Mouse (Mus musculus) neural tube, embryonic 15.5 days (tissue): ENCODE results near the gene Tubg2. TPM values are rescaled to one million over a fixed set of nuclear protein-coding genes. Genes with fewer than 3 reads are reported as not detected.

ENCODE experiments used
- ATAC-seq: fragments of 200-750 bp; cut with Nextera tagmentation; 2 replicates; pipeline ENCODE4 v1.8.0; 2017; ENCODE audit warnings: mild to moderate bottlenecking, moderate TSS enrichment, moderate library complexity; ENCODE audit not compliant: low FRiP score
- H3K27ac ChIP-seq: fragments of 300-500 bp; sonication (generic); replicated peaks from 2 replicates; pipeline ENCODE4 v1.5.1; 2015; ENCODE audit warnings: mild to moderate bottlenecking, inconsistent platforms
- H3K27me3 ChIP-seq: fragments of 300-500 bp; sonication (generic); replicated peaks from 2 replicates; pipeline ENCODE4 v1.6.1; 2015; ENCODE audit warnings: inconsistent platforms
- H3K36me3 ChIP-seq: fragments of 300-500 bp; sonication (generic); 2 replicates; pipeline ENCODE4 v1.6.1; 2015; ENCODE audit warnings: inconsistent platforms
- H3K4me1 ChIP-seq: fragments of 300-500 bp; sonication (generic); 2 replicates; pipeline ENCODE4 v1.6.1; 2015; ENCODE audit warnings: inconsistent platforms
- H3K4me2 ChIP-seq: fragments of 300-500 bp; sonication (generic); 2 replicates; pipeline ENCODE4 v1.6.1; 2015; ENCODE audit warnings: inconsistent platforms, mild to moderate bottlenecking, moderate library complexity
- H3K4me3 ChIP-seq: fragments of 300-500 bp; sonication (generic); replicated peaks from 2 replicates; pipeline ENCODE4 v1.5.1; 2015; ENCODE audit warnings: mild to moderate bottlenecking, inconsistent platforms
- H3K9ac ChIP-seq: fragments of 300-500 bp; sonication (generic); replicated peaks from 2 replicates; pipeline ENCODE4 v1.6.1; 2015; ENCODE audit warnings: mild to moderate bottlenecking, inconsistent platforms
- H3K9me3 ChIP-seq: fragments of 300-500 bp; sonication (generic); replicated peaks from 2 replicates; pipeline ENCODE4 v1.6.1; 2016; ENCODE audit warnings: inconsistent platforms
- WGBS: fragments of 180-500 bp; shearing (Covaris S2); methylation state at CpG from one replicate; pipeline ENCODE4 v1.1.7; 2015; ENCODE audit warnings: mixed read lengths; 5-methylcytosine and 5-hydroxymethylcytosine counted together
- microRNA-seq: library from miRNA; unstranded; fragments of <30 nt; microRNA quantifications from one replicate; pipeline ENCODE4, GENCODE M21; 2017
- polyA plus RNA-seq: library from polyadenylated mRNA; unstranded; fragments of >200 nt; fragmentation: Nextera tagmentation; extraction: Ambion mirVana; gene quantifications from 2 replicates; pipeline ENCODE4 v1.2.1, GENCODE M21; 2015

Tubg2 gene
- polyA plus RNA-seq, 1 experiment from 2014 or later: 60.7 TPM

GRCm38 (mm10) chr11:101192646-101193045 is 36.9 kb downstream of the Tubg2 start:
- H3K9ac ChIP-seq: no peak overlapping the region
- WGBS: 87% methylated on average over 6 of the region's 6 CpGs
- peaks cover 43% of the 10 kb centered on the region for H3K36me3 ChIP-seq
- H3K4me3 ChIP-seq: no peak overlapping the region
- H3K4me1 ChIP-seq: peaks cover 34% of the 10 kb centered on the region
- no peaks in the 10 kb centered on the region for H3K9me3 ChIP-seq
- H3K27me3 ChIP-seq: no peaks in the 10 kb centered on the region
- H3K27ac ChIP-seq: no peak overlapping the region
- no peak for ATAC-seq
- no peak overlapping the region for H3K4me2 ChIP-seq

- Histone ChIP-seq H3K4me1 (peaks cover 34% of the 10 kb centered on the region), H3K36me3 (peaks cover 45% of the 10 kb centered on the region), H3K4me2 (no peak overlapping the region), H3K4me3 (no peak overlapping the region), H3K27me3 (no peaks in the 10 kb centered on the region), H3K9me3 (no peaks in the 10 kb centered on the region), H3K27ac (no peak overlapping the region), H3K9ac (no peak overlapping the region)
- no peak for ATAC-seq
- 83% methylated on average over 7 of the region's 7 CpGs for WGBS
Measured at GRCm38 (mm10) chr11:101193076-101193475, 37.4 kb downstream of the Tubg2 start.

- Histone ChIP-seq H3K4me2 (no peak overlapping the region), H3K36me3 (peaks cover 53% of the 10 kb centered on the region), H3K27ac (no peak overlapping the region), H3K4me1 (peaks cover 28% of the 10 kb centered on the region), H3K4me3 (no peak overlapping the region), H3K9me3 (no peaks in the 10 kb centered on the region), H3K9ac (no peak overlapping the region), H3K27me3 (no peaks in the 10 kb centered on the region)
- ATAC-seq: no peak
- WGBS: 85% methylated on average over 5 of the region's 5 CpGs
Measured at GRCm38 (mm10) chr11:101194137-101194536, 38.4 kb downstream of the Tubg2 start.

- no peak overlapping the region for H3K9ac ChIP-seq
- H3K4me1 ChIP-seq: peaks cover 23% of the 10 kb centered on the region
- H3K36me3 ChIP-seq: peaks cover 59% of the 10 kb centered on the region
- H3K27ac ChIP-seq: no peak overlapping the region
- no peak overlapping the region for H3K4me2 ChIP-seq
- no peak for ATAC-seq
- no peak overlapping the region for H3K4me3 ChIP-seq
- H3K27me3 ChIP-seq: no peaks in the 10 kb centered on the region
- no peaks in the 10 kb centered on the region for H3K9me3 ChIP-seq
- 91% methylated on average over 6 of the region's 6 CpGs for WGBS
Measured at GRCm38 (mm10) chr11:101194643-101195042, 38.9 kb downstream of the Tubg2 start.

GRCm38 (mm10) chr11:101195101-101195500 is 39.4 kb downstream of the Tubg2 start:
- H3K27ac ChIP-seq: no peak overlapping the region
- no peak overlapping the region for H3K4me2 ChIP-seq
- no peaks in the 10 kb centered on the region for H3K9me3 ChIP-seq
- H3K4me1 ChIP-seq: peaks cover 19% of the 10 kb centered on the region
- 86% methylated on average over 1 of the region's 1 CpGs for WGBS
- H3K4me3 ChIP-seq: no peak overlapping the region
- no peaks in the 10 kb centered on the region for H3K27me3 ChIP-seq
- no peak overlapping the region for H3K9ac ChIP-seq
- no peak for ATAC-seq
- H3K36me3 ChIP-seq: peaks cover 62% of the 10 kb centered on the region

GRCm38 (mm10) chr11:101195571-101195970 is 39.9 kb downstream of the Tubg2 start:
- Histone ChIP-seq H3K4me2 (no peak overlapping the region), H3K4me3 (no peak overlapping the region), H3K9ac (no peak overlapping the region), H3K27ac (no peak overlapping the region), H3K4me1 (peaks cover 14% of the 10 kb centered on the region), H3K9me3 (no peaks in the 10 kb centered on the region), H3K27me3 (no peaks in the 10 kb centered on the region), H3K36me3 (peaks cover 67% of the 10 kb centered on the region)
- ATAC-seq: no peak
- WGBS: 89% methylated on average over 8 of the region's 8 CpGs

- H3K9ac ChIP-seq: no peak overlapping the region
- no peaks in the 10 kb centered on the region for H3K9me3 ChIP-seq
- no peak overlapping the region for H3K27ac ChIP-seq
- ATAC-seq: no peak
- H3K4me3 ChIP-seq: no peak overlapping the region
- H3K36me3 ChIP-seq: peaks cover 69% of the 10 kb centered on the region
- 93% methylated on average over 8 of the region's 8 CpGs for WGBS
- H3K27me3 ChIP-seq: no peaks in the 10 kb centered on the region
- H3K4me2 ChIP-seq: no peak overlapping the region
- peaks cover 8% of the 10 kb centered on the region; the same call in 1 of the 2 replicates for H3K4me1 ChIP-seq
Measured at GRCm38 (mm10) chr11:101196175-101196574, 40.5 kb downstream of the Tubg2 start.

GRCm38 (mm10) chr11:101199555-101199954 is 43.8 kb downstream of the Tubg2 start:
- 94% methylated on average over 3 of the region's 3 CpGs for WGBS
- H3K4me3 ChIP-seq: no peak overlapping the region
- no peak overlapping the region for H3K27ac ChIP-seq
- no peaks in the 10 kb centered on the region for H3K9me3 ChIP-seq
- H3K4me1 ChIP-seq: no peaks in the 10 kb centered on the region
- H3K36me3 ChIP-seq: peaks cover 78% of the 10 kb centered on the region
- H3K27me3 ChIP-seq: no peaks in the 10 kb centered on the region
- H3K4me2 ChIP-seq: no peak overlapping the region
- H3K9ac ChIP-seq: no peak overlapping the region
- no peak for ATAC-seq

- Histone ChIP-seq H3K4me1 (no peaks in the 10 kb centered on the region), H3K27me3 (no peaks in the 10 kb centered on the region), H3K36me3 (peaks cover 78% of the 10 kb centered on the region), H3K4me3 (no peak overlapping the region), H3K9ac (no peak overlapping the region), H3K9me3 (no peaks in the 10 kb centered on the region), H3K4me2 (no peak overlapping the region), H3K27ac (no peak overlapping the region)
- WGBS: 15% methylated on average over 7 of the region's 7 CpGs
- ATAC-seq: no peak
Measured at GRCm38 (mm10) chr11:101200986-101201385, 45.3 kb downstream of the Tubg2 start.

Small RNA genes within 50 kb of the gene (microRNA-seq; reads per million reads assigned to microRNA genes)
- not detected for gene Gm27626

Other genes starting within 250 kb of the Tubg2 start
- gene Stat3, start 216.4 kb upstream of the Tubg2 start, polyA plus RNA-seq: 57.9 and 66.9 TPM in 2 replicates
- 45.6 and 73.4 TPM in 2 replicates for gene Cavin1, start 185.0 kb upstream of the Tubg2 start, polyA plus RNA-seq
- 150 and 167 TPM in 2 replicates for gene Atp6v0a1, start 146.5 kb upstream of the Tubg2 start, polyA plus RNA-seq
- 11.7 and 12.4 TPM in 2 replicates for gene Naglu, start 85.9 kb upstream of the Tubg2 start, polyA plus RNA-seq
- 0.22 and 0.29 TPM in 2 replicates for gene Hsd17b1, start 77.5 kb upstream of the Tubg2 start, polyA plus RNA-seq
- 37.5 and 39.6 TPM in 2 replicates for gene Coasy, start 73.3 kb upstream of the Tubg2 start, polyA plus RNA-seq
- 94.2 and 96.6 TPM in 2 replicates for gene Mlx, start 68.6 kb upstream of the Tubg2 start, polyA plus RNA-seq
- 17.7 and 22.4 TPM in 2 replicates for gene Psmc3ip, start 60.5 kb upstream of the Tubg2 start, polyA plus RNA-seq
- 23.5 and 26.0 TPM in 2 replicates for gene Retreg3, start 36.0 kb upstream of the Tubg2 start, polyA plus RNA-seq
- 68.4 and 73.7 TPM in 2 replicates for gene Tubg1, start 36.0 kb upstream of the Tubg2 start, polyA plus RNA-seq
- 11.2 and 12.3 TPM in 2 replicates for gene Cntnap1, start 14.6 kb downstream of the Tubg2 start, polyA plus RNA-seq
- gene Plekhh3, start 15.4 kb downstream of the Tubg2 start, polyA plus RNA-seq: 9.2 and 9.5 TPM in 2 replicates
- gene Ccr10, start 19.5 kb downstream of the Tubg2 start, polyA plus RNA-seq: 0.51 and 0.70 TPM in 2 replicates
- 25.4 and 26.1 TPM in 2 replicates for gene Ezh1, start 70.6 kb downstream of the Tubg2 start, polyA plus RNA-seq
- 105 and 107 TPM in 2 replicates for gene Ramp2, start 90.1 kb downstream of the Tubg2 start, polyA plus RNA-seq
- 123 and 128 TPM in 2 replicates for gene Vps25, start 97.8 kb downstream of the Tubg2 start, polyA plus RNA-seq
- gene Wnk4, start 104.7 kb downstream of the Tubg2 start, polyA plus RNA-seq: 5.1 and 7.0 TPM in 2 replicates
- gene Cntd1, start 123.1 kb downstream of the Tubg2 start, polyA plus RNA-seq: 0.77 and 0.80 TPM in 2 replicates
- 213 and 237 TPM in 2 replicates for gene Coa3, start 123.2 kb downstream of the Tubg2 start, polyA plus RNA-seq
- 172 and 175 TPM in 2 replicates for gene Becn1, start 146.4 kb downstream of the Tubg2 start, polyA plus RNA-seq
- gene Psme3, start 160.3 kb downstream of the Tubg2 start, polyA plus RNA-seq: 108 and 123 TPM in 2 replicates
- gene Aoc2, start 169.2 kb downstream of the Tubg2 start, polyA plus RNA-seq: 1.5 and 1.7 TPM in 2 replicates
- gene Aoc3, start 174.7 kb downstream of the Tubg2 start, polyA plus RNA-seq: 0.20 and 0.38 TPM in 2 replicates
- not detected in 2 replicates for gene G6pc, start 211.7 kb downstream of the Tubg2 start, polyA plus RNA-seq